Mouse (Mus musculus): ENCODE results near the gene Adcy6. TPM values are rescaled to one million over a fixed set of nuclear protein-coding genes. Genes with fewer than 3 reads are reported as not detected.

The Adcy6 gene
- polyA plus RNA-seq, 1 experiment: 17.3 TPM

DNA sequence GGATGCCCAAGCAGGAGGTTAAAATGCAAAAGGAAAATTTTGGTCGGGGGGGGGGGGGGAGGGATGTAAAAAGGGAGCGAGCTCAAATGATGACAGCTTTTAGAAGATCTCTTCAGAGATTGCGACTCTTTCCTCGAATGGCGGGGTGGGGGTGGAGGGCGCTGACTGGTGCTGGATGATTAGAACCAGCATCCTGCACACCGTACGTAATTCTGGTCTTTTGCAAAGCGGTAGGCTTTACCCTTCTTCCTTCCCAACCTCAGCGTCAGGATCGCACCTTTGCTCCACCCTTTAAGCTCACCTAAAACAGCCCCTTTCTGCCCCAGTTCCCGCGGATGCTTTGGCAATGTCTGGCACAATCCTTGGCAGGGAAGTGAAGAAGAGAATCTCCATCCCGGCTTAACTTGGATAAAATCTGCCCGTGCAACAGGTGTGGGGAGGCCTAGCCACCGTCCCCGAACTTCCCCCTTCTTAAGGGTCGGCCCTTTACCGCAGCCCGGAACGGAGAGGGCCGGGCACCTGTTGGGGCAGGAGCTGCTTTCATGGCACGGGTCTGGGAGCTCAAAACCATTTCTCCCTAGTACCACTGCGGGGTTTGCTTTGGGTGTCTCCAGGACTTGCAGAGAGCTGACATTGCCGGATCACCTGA lies 24.1 kb upstream of the Adcy6 start:
- TF ChIP-seq GATA1 (IDR thresholded peaks at IDR 0.05; ENCODE audit: low read length): no peak

- TF ChIP-seq GATA1 (IDR thresholded peaks at IDR 0.05; ENCODE audit: low read length): no peak
Measured at GRCm38 (mm10) chr15:98632921-98633320, 23.0 kb upstream of the Adcy6 start.

DNA sequence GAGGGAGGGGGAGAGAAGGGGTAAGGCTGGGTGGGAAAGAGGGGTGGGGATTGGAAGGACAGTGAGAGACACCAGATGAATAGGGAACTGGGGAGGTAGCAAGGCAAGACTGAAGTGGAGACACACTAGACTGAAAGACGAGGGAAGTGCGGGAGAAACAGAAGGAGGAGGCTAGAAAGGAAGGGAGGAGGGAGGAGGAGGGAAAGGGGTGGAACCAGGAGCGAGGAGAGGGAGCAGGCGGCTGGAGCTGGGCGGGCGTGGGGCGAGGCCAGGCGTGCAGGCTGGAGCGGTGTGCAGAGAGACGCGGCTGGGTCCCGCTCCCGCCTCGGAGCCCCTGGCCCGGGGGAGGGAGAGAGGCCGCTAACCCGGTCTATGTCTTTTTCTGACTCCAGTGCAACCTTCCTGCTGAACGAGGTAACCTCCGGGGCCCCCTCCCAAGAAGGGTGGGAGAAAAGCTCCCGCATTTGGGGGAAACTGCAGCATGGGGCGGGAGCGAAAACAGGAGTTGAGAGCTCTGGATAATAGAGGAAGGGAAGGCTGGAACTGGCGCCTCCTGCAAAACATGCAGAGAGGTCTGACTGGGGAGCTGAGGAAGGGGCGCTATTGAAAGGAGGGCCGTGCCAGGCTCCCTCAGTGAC lies 22.4 kb upstream of the Adcy6 start:
- no peak for TF ChIP-seq GATA1 (IDR thresholded peaks at IDR 0.05; ENCODE audit: low read length)

GRCm38 (mm10) chr15:98631493-98631892 lies 21.6 kb upstream of the Adcy6 start:
- TF ChIP-seq GATA1 (IDR thresholded peaks at IDR 0.05; ENCODE audit: low read length): no peak

DNA sequence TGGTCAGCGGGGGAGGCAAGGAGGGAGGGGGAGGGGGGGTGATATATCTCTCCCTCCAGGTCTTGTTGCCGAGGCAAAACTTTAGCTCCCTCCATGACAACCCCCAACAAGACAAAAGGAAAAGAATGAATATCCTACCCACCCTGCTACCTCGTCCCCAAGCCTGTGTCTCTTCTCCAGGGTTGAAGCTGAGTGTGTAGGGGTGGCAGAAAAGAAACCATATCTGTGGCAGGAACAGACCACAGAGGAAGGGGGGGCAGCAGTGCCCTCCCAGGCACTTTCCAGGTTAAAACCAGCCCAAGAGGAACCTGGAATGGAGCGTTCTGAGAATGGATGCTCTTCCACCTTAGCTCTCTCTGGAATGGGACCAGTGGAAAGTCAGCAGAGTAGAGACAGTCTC lies 20.7 kb upstream of the Adcy6 start, which contains the start of gene Cacnb3:
Gene Cacnb3, plus strand, starts transcription at position 301 of the 400 bp plus-strand sequence.
- TF ChIP-seq GATA1 (IDR thresholded peaks at IDR 0.05; ENCODE audit: low read length): no peak

GRCm38 (mm10) chr15:98629464-98629863 lies 19.6 kb upstream of the Adcy6 start:
- no peak for TF ChIP-seq GATA1 (IDR thresholded peaks at IDR 0.05; ENCODE audit: low read length)

DNA sequence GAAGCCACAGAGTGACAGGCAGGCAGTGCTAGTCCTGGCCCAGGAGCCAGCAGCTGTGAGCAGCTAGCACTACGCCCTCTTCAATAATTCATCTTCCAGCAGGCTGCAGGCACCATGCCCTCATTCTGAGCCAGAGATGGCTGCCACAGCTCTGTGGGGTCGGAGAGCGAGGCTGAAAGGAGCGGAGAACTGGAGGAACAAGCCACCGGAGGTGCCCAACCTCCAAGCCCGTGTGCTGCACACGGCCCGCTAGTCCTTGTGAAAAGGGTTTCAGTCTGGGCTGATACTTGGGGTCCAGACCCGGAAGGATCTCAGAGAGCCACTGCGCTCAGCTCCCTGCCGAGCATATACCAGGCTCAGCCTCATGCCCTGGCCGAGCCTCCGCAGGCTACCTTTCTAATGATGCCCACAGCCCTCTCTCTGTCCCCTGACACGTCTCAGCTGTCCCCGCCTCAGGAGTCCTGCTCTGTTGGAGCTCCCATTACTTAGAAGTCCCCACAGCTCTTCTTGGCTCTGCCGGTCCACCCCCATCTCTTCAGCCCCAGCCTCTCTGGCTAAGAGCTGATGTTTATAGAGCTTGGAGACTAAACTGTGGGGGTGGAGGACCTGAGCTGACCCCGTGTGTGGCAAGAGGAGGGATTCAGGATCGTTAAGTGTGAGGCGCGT lies 18.8 kb upstream of the Adcy6 start:
- TF ChIP-seq GATA1 (IDR thresholded peaks at IDR 0.05; ENCODE audit: low read length): no peak

DNA sequence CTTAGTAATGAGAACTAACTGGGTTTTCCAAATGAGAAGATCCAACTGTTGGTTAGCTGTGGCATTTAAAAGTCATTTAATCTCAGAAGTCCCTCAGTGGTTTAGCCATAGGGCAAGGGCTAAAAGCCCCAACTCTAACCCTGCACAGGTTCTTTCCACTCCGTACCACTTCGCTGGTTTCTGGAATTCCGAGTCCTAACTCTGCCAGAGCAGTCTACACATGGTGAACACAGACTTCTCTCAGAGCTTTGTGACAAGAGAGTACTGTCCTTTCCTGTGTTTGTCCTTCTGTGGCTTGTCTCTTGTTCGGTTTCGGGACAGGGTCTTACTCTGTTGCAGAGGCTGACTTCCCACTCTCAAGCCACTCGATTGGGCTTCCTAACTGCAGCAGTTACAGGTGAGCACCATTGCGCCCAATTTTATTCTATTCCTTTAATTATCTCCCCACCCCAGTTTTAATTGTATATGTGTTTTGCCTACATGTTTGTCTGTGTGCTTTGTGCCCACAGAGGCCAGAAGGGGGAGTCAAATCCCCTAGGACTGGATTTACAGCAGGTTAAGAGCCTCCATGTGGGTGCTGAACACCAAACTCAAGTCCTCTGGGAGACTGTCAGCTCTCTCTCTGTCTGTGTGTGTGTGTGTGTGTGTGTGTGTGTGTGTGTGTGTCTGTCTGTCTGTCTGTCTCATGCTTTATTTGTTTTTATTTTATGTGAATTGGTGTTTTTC lies 16.8 kb upstream of the Adcy6 start:
- no peak for TF ChIP-seq GATA1 (IDR thresholded peaks at IDR 0.05; ENCODE audit: low read length)

DNA sequence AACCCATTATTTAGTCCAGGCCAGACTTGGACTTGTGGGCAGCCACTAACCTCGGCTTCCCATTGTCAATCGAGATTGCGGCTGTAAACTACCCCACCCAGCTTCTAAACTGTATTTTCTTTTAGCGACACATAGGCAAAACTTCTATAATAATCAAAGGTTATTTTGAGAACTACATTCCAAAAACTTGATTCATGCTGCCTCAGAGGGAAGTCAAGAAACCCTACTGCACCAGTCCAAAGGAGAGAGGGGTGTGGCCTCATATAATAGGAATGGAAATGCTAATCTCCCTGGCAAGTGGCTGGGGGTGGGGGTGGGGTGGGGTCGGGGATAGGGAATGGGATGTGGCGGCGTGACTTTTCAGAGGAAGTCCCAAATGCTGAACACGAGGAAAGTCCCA lies 16.2 kb upstream of the Adcy6 start:
- no peak for TF ChIP-seq GATA1 (IDR thresholded peaks at IDR 0.05; ENCODE audit: low read length)

GRCm38 (mm10) chr15:98623361-98623821 lies 13.5 kb upstream of the Adcy6 start:
- no peak for TF ChIP-seq GATA1 (IDR thresholded peaks at IDR 0.05; ENCODE audit: low read length)

GRCm38 (mm10) chr15:98622721-98623120 lies 12.8 kb upstream of the Adcy6 start:
- no peak for TF ChIP-seq GATA1 (IDR thresholded peaks at IDR 0.05; ENCODE audit: low read length)

DNA sequence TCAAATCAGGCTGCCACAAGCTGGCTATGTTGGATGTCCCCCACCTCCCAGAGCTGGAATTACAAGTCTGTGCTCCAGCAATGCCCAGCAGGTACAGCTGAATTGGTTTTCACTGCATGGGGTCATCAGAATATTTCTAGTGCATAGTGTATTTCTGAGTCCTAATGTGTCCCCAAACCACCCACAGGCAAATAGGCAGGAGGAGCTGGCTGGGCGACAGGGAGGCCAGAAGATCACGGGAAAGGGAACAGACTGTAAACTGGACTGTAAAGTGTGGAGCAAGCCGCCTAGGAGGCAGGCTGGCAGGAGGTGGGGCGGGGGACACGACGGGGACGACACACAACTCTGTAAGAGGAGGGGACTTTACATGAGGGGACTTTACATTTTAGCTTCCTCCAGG lies 12.3 kb upstream of the Adcy6 start:
- TF ChIP-seq GATA1 (IDR thresholded peaks at IDR 0.05; ENCODE audit: low read length): no peak

DNA sequence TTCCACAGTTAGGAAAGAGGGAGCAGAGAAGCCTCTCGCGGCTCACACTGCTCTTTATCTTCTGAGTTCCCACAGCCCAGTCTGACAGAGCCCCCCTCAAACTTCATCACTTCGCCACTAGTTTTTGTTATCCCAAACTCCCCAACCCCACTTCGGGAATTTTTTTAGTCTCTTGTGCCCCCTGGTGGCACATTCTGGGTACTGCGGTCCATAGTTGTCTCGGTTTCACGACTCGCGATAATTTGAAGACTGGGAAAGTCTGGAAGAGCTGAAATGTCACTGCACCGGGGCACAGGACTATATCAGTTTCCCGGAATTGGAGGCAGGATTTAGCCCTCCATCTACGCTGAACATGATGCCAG lies 7.3 kb upstream of the Adcy6 start:
- no peak for TF ChIP-seq GATA1 (IDR thresholded peaks at IDR 0.05; ENCODE audit: low read length)

DNA sequence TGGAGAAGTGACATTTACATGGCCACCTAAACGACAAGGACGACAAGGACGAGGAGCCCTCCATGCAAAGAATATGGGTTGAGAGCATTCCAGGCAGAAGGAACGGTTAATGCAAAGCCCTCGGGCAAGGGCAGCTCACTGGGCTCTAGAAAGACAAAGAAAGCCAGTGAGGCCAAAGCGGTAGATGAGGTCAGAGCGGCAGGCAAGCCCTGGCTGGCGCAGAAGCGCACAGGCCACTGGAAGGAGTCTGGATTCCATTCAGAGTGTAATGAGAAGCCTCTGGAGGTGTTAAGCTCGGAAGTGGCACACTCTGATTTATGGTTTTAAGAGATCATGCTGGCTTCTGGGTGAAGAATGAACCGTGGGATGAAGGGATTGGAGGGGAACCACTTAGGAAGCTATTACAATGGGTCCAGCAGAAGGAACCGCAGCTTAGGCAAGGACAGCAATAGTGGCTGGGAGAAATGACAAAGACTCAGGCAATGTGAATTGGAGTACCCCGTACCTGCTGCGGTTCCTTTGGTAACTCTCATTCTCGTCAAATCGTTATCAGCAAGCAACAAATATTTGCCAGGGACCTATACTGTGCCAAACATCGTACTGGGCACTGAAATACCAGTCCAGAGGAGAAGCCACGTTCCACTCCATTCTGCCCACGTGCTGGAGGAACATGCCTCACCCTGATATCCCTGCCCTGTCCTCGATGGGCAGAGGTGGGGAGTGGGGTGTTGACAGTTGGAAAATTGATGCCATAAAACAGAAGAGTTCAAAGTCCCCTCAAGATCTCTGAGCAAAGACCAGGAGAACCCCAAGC lies 6.7 kb upstream of the Adcy6 start:
- no peak for TF ChIP-seq GATA1 (IDR thresholded peaks at IDR 0.05; ENCODE audit: low read length)

DNA sequence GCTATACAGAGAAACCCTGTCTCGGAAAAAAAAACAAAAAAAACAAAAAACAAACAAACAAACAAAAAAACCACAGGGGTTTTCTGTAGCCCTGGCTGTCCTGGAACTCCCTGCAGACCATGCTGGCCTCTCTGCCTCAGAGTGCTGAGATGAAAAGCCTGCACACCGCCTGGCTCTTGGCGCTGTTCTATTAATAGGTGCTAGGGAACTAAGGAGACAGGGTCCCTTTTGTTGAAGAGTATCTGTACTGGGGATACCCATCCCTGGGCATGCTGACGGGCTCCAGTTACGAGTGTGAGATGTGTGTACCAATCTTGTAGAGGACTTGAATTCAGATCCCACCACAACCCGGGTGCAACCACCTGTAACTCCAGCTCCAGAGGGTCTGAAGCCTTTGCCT lies 5.9 kb upstream of the Adcy6 start:
- no peak for TF ChIP-seq GATA1 (IDR thresholded peaks at IDR 0.05; ENCODE audit: low read length)
